Mouse (Mus musculus): ENCODE results near the gene Btbd19. TPM values are rescaled to one million over a fixed set of nuclear protein-coding genes. Genes with fewer than 3 reads are reported as not detected.

The Btbd19 gene
- polyA plus RNA-seq, 1 experiment from 2014 or later = 4.1 TPM

GRCm38 (mm10) chr4:117087948-117088640 lies 37.4 kb downstream of the Btbd19 start:
- H3K4me3 ChIP-seq (ENCODE audit: low read depth, low read length) = no peak overlapping the region
- 67% methylated on average over 7 of the region's 7 CpGs for WGBS
- no peak overlapping the region for H3K27ac ChIP-seq (replicated peaks; ENCODE audit: low read depth, low read length)
- no peak overlapping the region for H3K9ac ChIP-seq (ENCODE audit: low read length)
- no peaks in the 10 kb centered on the region for H3K27me3 ChIP-seq (ENCODE audit: control insufficient read depth, insufficient read depth, low read length)
- DNase-seq (ENCODE audit: low spot score) (no peak), ATAC-seq (ENCODE audit: insufficient number of reproducible peaks, low FRiP score, low TSS enrichment, low read depth) (no peak)
- peaks cover 2% of the 10 kb centered on the region; the same call in 1 of the 2 replicates for H3K36me3 ChIP-seq (ENCODE audit: control insufficient read depth, insufficient read depth, low read length)
- no peaks in the 10 kb centered on the region for H3K4me1 ChIP-seq (ENCODE audit: control insufficient read depth, insufficient read depth, low read length)
- H3K9me3 ChIP-seq (ENCODE audit: control insufficient read depth, low read length) = no peaks in the 10 kb centered on the region
- no peak overlapping the region for H3K4me2 ChIP-seq (ENCODE audit: low read depth, severe bottlenecking)

GRCm38 (mm10) chr4:117071183-117071582 lies 54.3 kb downstream of the Btbd19 start:
- no peak overlapping the region for H3K4me2 ChIP-seq (ENCODE audit: low read depth, severe bottlenecking)
- no peaks in the 10 kb centered on the region for H3K27me3 ChIP-seq (ENCODE audit: control insufficient read depth, insufficient read depth, low read length)
- H3K9me3 ChIP-seq (ENCODE audit: control insufficient read depth, low read length) = no peaks in the 10 kb centered on the region
- ATAC-seq (ENCODE audit: insufficient number of reproducible peaks, low FRiP score, low TSS enrichment, low read depth) (no peak), DNase-seq (ENCODE audit: low spot score) (no peak)
- H3K27ac ChIP-seq (replicated peaks; ENCODE audit: low read depth, low read length) = no peak overlapping the region
- H3K4me1 ChIP-seq (ENCODE audit: control insufficient read depth, insufficient read depth, low read length) = no peaks in the 10 kb centered on the region
- H3K4me3 ChIP-seq (ENCODE audit: low read depth, low read length) = no peak overlapping the region
- H3K9ac ChIP-seq (ENCODE audit: low read length) = no peak overlapping the region
- 91% methylated on average over 5 of the region's 5 CpGs for WGBS
- peaks cover 17% of the 10 kb centered on the region for H3K36me3 ChIP-seq (ENCODE audit: control insufficient read depth, insufficient read depth, low read length)

- Histone ChIP-seq H3K9ac (ENCODE audit: low read length) (no peak overlapping the region), H3K4me1 (ENCODE audit: control insufficient read depth, insufficient read depth, low read length) (no peaks in the 10 kb centered on the region), H3K27me3 (ENCODE audit: control insufficient read depth, insufficient read depth, low read length) (no peaks in the 10 kb centered on the region), H3K9me3 (ENCODE audit: control insufficient read depth, low read length) (no peaks in the 10 kb centered on the region), H3K4me3 (ENCODE audit: low read depth, low read length) (no peak overlapping the region), H3K4me2 (ENCODE audit: low read depth, severe bottlenecking) (no peak overlapping the region), H3K36me3 (ENCODE audit: control insufficient read depth, insufficient read depth, low read length) (peaks cover 18% of the 10 kb centered on the region), H3K27ac (replicated peaks; ENCODE audit: low read depth, low read length) (no peak overlapping the region)
- ATAC-seq (ENCODE audit: insufficient number of reproducible peaks, low FRiP score, low TSS enrichment, low read depth) = no peak
- 89% methylated on average over 4 of the region's 4 CpGs for WGBS
- no peak for DNase-seq (ENCODE audit: low spot score)
Observed at GRCm38 (mm10) chr4:117070624-117071023, 54.9 kb downstream of the Btbd19 start.

- 93% methylated on average over 1 of the region's 1 CpGs for WGBS
- Histone ChIP-seq H3K4me1 (ENCODE audit: control insufficient read depth, insufficient read depth, low read length) (no peaks in the 10 kb centered on the region), H3K27ac (replicated peaks; ENCODE audit: low read depth, low read length) (no peak overlapping the region), H3K9ac (ENCODE audit: low read length) (no peak overlapping the region), H3K4me3 (ENCODE audit: low read depth, low read length) (no peak overlapping the region), H3K9me3 (ENCODE audit: control insufficient read depth, low read length) (no peaks in the 10 kb centered on the region), H3K4me2 (ENCODE audit: low read depth, severe bottlenecking) (no peak overlapping the region), H3K27me3 (ENCODE audit: control insufficient read depth, insufficient read depth, low read length) (no peaks in the 10 kb centered on the region), H3K36me3 (ENCODE audit: control insufficient read depth, insufficient read depth, low read length) (peaks cover 15% of the 10 kb centered on the region)
- no peak for ATAC-seq (ENCODE audit: insufficient number of reproducible peaks, low FRiP score, low TSS enrichment, low read depth)
- no peak for DNase-seq (ENCODE audit: low spot score)
Observed at GRCm38 (mm10) chr4:117069647-117070046, 55.9 kb downstream of the Btbd19 start.

Small RNA genes within 50 kb of the gene (microRNA-seq; reads per million reads assigned to microRNA genes)
- gene Gm22398 = not detected

Other genes with a start within 250 kb of the Btbd19 start
- 1.1 and 1.3 TPM in 2 replicates for gene Zswim5, start 248.3 kb downstream of the Btbd19 start, polyA plus RNA-seq (2014; fragmentation: Nextera tagmentation; extraction: Ambion mirVana)
- gene Urod, start 131.3 kb downstream of the Btbd19 start, polyA plus RNA-seq (2014; fragmentation: Nextera tagmentation; extraction: Ambion mirVana) = 121 and 129 TPM in 2 replicates
- 6.7 and 9.9 TPM in 2 replicates for gene Hectd3, start 130.4 kb downstream of the Btbd19 start, polyA plus RNA-seq (2014; fragmentation: Nextera tagmentation; extraction: Ambion mirVana)
- 53.5 and 57.2 TPM in 2 replicates for gene Eif2b3, start 106.3 kb downstream of the Btbd19 start, polyA plus RNA-seq (2014; fragmentation: Nextera tagmentation; extraction: Ambion mirVana)
- 6.1 and 6.3 TPM in 2 replicates for gene Ptch2, start 29.6 kb downstream of the Btbd19 start, polyA plus RNA-seq (2014; fragmentation: Nextera tagmentation; extraction: Ambion mirVana)
- not detected in 2 replicates for gene Tctex1d4, start 1.1 kb upstream of the Btbd19 start, polyA plus RNA-seq (2014; fragmentation: Nextera tagmentation; extraction: Ambion mirVana)
- gene Plk3, start 8.2 kb upstream of the Btbd19 start, polyA plus RNA-seq (2014; fragmentation: Nextera tagmentation; extraction: Ambion mirVana) = 2.0 and 2.3 TPM in 2 replicates
- gene Rps8, start 30.5 kb upstream of the Btbd19 start, polyA plus RNA-seq (2014; fragmentation: Nextera tagmentation; extraction: Ambion mirVana) = 1,072 and 1,111 TPM in 2 replicates
- 125 and 136 TPM in 2 replicates for gene Kif2c, start 56.9 kb upstream of the Btbd19 start, polyA plus RNA-seq (2014; fragmentation: Nextera tagmentation; extraction: Ambion mirVana)
- 9.7 and 11.6 TPM in 2 replicates for gene Tmem53, start 126.2 kb upstream of the Btbd19 start, polyA plus RNA-seq (2014; fragmentation: Nextera tagmentation; extraction: Ambion mirVana)
- 0.12 TPM in 1 of 2 replicates, not detected in the other for gene Armh1, start 126.4 kb upstream of the Btbd19 start, polyA plus RNA-seq (2014; fragmentation: Nextera tagmentation; extraction: Ambion mirVana)

Measured in limb, embryonic 11.5 days (tissue).